ENCODE assay signal across 15 mouse cellular contexts in the genomic region with DNA sequence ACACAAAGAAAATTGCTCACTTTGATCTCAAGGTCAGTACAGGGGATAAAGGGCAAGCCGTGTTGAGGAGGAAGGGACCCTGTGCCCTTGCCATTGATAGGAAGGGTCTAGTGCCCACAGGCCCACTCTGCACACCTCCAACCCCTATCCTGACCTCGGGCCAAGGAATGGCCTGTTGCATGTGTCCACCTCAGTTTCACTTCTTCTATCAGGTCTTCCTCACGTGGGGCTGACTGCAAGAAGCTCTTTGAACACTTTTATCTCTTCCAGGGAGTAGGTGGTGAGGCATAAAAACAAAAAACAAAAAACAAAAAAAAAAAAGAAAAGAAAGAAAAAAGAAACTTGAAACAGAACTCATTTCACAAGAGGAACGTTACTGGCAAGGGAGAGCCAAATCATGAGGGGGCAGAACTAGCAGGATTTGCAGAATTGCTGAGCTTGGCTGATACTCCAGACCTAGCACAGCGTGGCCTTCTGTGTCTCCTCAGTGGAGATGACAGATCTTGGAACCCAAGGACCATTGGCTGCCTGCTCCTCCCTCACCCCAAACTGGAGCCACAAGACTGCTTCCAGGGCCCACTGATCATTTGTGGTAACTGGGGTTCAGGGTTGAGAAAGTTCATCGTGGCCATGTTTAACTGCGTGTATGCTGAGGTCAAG.
A peak's percentile ranks its signal among the peaks of the same experiment; 100 is the strongest.
DNase-seq lines count a peak whose midpoint lies in the region; ATAC-seq lines count a peak whose summit lies in the region.
"Had no signal": no experiment of that assay in that cellular context is flagged by ENCODE, and none has a peak within 500 bp of the region (broad histone marks: within the 10 kb centered on the region; RNA-seq: fewer than 3 reads in every experiment).

No protein-coding gene starts in this region.

- H3K4me1 ChIP-seq in heart, embryonic 12.5 days (replicated peaks) = no peaks in the 10 kb centered on the region
- H3K4me1 ChIP-seq: forebrain, embryonic 15.5 days; heart, embryonic 15.5 days; limb, embryonic 13.5 days had no signal

- no peak overlapping the region for H3K4me3 ChIP-seq in heart, embryonic 12.5 days
- H3K4me3 ChIP-seq: forebrain, embryonic 15.5 days; heart, embryonic 15.5 days; limb, embryonic 13.5 days had no signal

- no peak overlapping the region for H3K9ac ChIP-seq in heart, embryonic 12.5 days
- H3K9ac ChIP-seq: forebrain, embryonic 15.5 days; heart, embryonic 15.5 days; limb, embryonic 13.5 days had no signal

- peaks cover 4% of the 10 kb centered on the region; the same call in 1 of the 2 replicates for H3K9me3 ChIP-seq in heart, embryonic 12.5 days (replicated peaks)
- H3K9me3 ChIP-seq: forebrain, embryonic 15.5 days; heart, embryonic 15.5 days; limb, embryonic 13.5 days had no signal

- H3K27me3 ChIP-seq in heart, embryonic 12.5 days (replicated peaks) = no peaks in the 10 kb centered on the region
- H3K27me3 ChIP-seq: forebrain, embryonic 15.5 days; heart, embryonic 15.5 days; limb, embryonic 13.5 days had no signal

- intact Hi-C loops in heart, postnatal 14 days (cut with DNase I) = no loop called here

- 72% methylated on average over 7 of the region's 7 CpGs for WGBS in heart, embryonic 12.5 days

- peak; percentile 65 to 67 for DNase-seq in heart, adult 9 months (ENCODE audit: low spot score in 2 of 2)
- DNase-seq in lung, postnatal 10 days = peak; percentile 41
- no peak for DNase-seq in lung, postnatal 14 days
- peak; percentile 46 to 60 for DNase-seq in heart, postnatal 14 days
- DNase-seq in testis, postnatal 14 days (ENCODE audit: low spot score) = peak; percentile 20
- DNase-seq in spleen, postnatal 14 days (ENCODE audit: low spot score in 2 of 2) = no peak
- DNase-seq: layer of hippocampus, adult 9-11 months; lung, adult 2 months; right cerebral cortex, postnatal 25 days had no signal

- H3K4me2 ChIP-seq in heart, embryonic 12.5 days = no peak overlapping the region
- H3K4me2 ChIP-seq: forebrain, embryonic 15.5 days; heart, embryonic 15.5 days; limb, embryonic 13.5 days had no signal

- H3K27ac ChIP-seq in heart, embryonic 12.5 days (ENCODE audit: poor library complexity, severe bottlenecking) = no peak overlapping the region
- H3K27ac ChIP-seq: forebrain, embryonic 15.5 days; heart, embryonic 15.5 days; hindbrain, postnatal 0 days; limb, embryonic 13.5 days had no signal

- ATAC-seq in heart, embryonic 12.5 days (ENCODE audit: insufficient number of reproducible peaks, low FRiP score) = no peak
- ATAC-seq: activated CD4-positive, CD25-positive, alpha-beta regulatory T cell, adult 4 months; forebrain, embryonic 15.5 days; hindbrain, postnatal 0 days had no signal

- H3K36me3 ChIP-seq in heart, embryonic 12.5 days = 0 out of 2 replicates have a peak, but pooled peaks cover 2% of the 10 kb centered on the region
- H3K36me3 ChIP-seq: forebrain, embryonic 15.5 days; heart, embryonic 15.5 days; limb, embryonic 13.5 days had no signal

Comparison
In these comparisons a context has a peak if more than half of its experiments do, and no peak if none do; other contexts are left out.
1. DNase-seq: peak in heart, adult 9 months (2 of 2), lung, postnatal 10 days (single experiment), heart, postnatal 14 days (2 of 2) and testis, postnatal 14 days (single experiment); none in lung, postnatal 14 days (single experiment) and spleen, postnatal 14 days (0 of 2).